Mouse (Mus musculus): ENCODE results near the gene Trmt2a. TPM values are rescaled to one million over a fixed set of nuclear protein-coding genes. Genes with fewer than 3 reads are reported as not detected.

The Trmt2a gene
- 86.8 and 88.1 TPM in 2 replicates for total RNA-seq (2017)

DNA sequence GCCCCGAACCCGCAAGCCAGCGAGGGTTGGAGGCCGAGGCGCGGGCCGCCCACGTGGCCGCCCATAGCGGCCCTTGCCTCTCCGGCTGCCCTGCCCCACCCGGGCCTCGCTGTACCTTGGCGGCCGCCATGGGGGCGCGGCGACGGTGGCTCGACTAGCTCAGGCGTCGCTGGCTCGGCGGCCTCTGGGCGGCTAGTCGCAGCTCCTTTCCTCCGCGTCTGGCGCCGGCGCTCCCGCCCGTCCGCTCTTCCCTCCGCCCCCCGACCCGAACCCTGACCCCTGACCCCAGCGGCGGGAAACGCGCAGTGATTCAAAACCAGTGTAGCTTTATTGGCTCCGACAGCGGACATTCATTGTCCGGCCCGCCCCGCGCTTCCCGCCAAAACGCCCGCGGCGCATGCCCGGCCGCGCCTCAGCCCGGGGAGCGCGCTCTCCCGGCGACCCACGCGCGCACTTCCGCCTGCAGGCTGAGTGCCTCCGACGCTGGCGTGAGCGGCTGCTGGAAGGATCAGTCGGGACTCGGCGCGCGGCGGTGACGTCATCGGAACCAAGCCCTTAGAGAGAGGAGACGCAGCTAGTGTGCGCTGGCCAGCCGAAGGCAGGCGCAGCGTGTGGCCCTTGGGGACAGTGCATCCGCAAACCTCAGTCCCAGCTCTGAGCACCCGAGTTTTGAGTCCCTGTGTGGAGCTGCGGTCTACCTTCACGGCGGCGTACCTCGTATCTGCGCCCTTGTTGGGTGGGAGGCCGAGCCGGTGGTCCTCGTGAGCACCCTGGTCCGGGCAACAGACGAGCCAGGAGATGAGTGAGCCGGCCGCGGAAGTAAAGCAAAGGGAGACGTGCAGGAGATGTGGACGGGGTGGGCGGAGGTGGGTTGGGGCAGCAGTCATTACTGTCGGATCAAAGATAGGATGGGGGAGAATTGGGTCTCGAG, at the start of gene Trmt2a, which contains the start of gene Ranbp1:
Gene Trmt2a (plus strand): TSS at position 247 of the 931 bp plus-strand sequence.
Gene Ranbp1 (minus strand): TSS at position 300 of the 931 bp plus-strand sequence.
- ATAC-seq (replicated peaks in 1 of 2; ENCODE audit: insufficient read depth in 1 of 2, low FRiP score in 2 of 2, low TSS enrichment in 1 of 2, low read depth in 1 of 2, poor library complexity in 2 of 2, severe bottlenecking in 2 of 2): peak; percentile 84 to 87

DNA sequence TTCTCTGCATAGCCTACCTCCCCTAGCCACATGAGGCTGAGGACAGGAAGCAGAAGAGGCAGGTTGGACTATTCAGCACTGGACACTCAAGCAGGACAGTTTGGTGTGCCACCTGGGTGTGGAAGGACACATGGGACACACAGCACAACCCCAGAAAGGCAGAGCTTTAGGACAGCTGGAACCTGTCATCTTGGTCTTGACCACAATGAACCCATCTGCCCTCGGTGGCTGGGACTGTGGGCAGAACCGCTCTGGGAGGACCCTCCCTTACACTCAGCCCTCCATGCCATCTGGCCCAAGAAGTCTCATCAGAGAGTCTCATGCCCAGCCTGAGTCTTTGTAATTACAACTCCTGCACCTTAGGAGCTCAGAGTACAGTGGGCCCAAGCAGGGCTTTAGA, 48.4 kb upstream of the Trmt2a start:
- ATAC-seq (replicated peaks in 1 of 2; ENCODE audit: insufficient read depth in 1 of 2, low FRiP score in 2 of 2, low TSS enrichment in 1 of 2, low read depth in 1 of 2, poor library complexity in 2 of 2, severe bottlenecking in 2 of 2): no peak

DNA sequence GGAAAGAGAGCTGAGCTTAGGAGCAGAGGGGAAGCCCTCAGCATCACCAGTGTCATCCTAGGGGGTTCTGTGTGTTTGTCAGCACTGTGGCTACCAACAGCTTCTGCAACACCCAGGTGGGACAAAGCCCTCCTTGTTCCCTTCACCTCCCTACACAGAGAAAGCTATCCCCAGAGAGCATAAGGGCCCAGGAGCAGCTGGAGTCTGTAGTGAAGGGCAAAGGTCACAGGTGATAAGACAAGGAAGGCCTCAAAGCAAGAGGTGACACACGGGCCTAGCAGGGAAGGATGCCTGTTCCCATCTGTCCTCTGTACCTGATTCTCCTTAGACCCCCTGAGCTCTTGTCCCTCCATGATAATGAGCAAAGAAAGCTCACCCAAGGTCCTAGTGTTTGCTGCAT, 46.9 kb upstream of the Trmt2a start:
- ATAC-seq (replicated peaks in 1 of 2; ENCODE audit: insufficient read depth in 1 of 2, low FRiP score in 2 of 2, low TSS enrichment in 1 of 2, low read depth in 1 of 2, poor library complexity in 2 of 2, severe bottlenecking in 2 of 2): no peak

- ATAC-seq (replicated peaks in 1 of 2; ENCODE audit: insufficient read depth in 1 of 2, low FRiP score in 2 of 2, low TSS enrichment in 1 of 2, low read depth in 1 of 2, poor library complexity in 2 of 2, severe bottlenecking in 2 of 2): peak; percentile 18 to 19; a peak in 1 of 4 replicates
These were observed 46.4 kb upstream of the Trmt2a start for GRCm38 (mm10) chr16:18202061-18202460.

DNA sequence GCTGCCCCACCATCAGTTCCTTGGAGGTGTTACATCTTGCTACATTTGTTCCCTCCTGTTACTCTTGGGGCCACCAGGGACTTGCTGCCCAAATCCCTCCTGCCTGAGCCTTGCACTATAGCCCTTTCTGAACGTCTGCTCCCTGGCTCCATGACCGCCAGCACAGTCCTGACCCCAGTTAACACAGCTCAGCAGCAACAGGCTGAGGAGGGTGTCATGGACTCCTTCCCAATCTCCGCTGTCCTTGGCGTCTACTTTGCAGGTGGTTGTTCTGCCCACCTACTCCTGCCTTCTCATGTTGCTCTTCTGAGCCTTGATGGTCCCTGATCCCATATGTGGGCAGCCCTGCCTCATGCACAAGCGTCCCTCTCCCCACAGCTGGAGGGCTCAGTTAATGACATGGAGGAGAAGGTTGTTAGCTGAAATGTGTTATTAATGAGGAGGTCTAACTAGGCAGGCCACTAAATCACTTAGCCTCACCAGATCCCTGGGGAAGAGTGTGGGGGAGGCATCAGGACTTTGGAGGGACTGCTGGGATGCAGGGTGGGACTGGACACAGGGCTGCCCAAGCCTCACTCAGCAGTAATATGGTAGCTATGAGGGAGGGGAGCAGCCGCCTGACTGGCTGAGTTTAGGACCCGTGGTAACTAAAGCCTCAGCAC, 44.9 kb upstream of the Trmt2a start:
- no peak for ATAC-seq (replicated peaks in 1 of 2; ENCODE audit: insufficient read depth in 1 of 2, low FRiP score in 2 of 2, low TSS enrichment in 1 of 2, low read depth in 1 of 2, poor library complexity in 2 of 2, severe bottlenecking in 2 of 2)

DNA sequence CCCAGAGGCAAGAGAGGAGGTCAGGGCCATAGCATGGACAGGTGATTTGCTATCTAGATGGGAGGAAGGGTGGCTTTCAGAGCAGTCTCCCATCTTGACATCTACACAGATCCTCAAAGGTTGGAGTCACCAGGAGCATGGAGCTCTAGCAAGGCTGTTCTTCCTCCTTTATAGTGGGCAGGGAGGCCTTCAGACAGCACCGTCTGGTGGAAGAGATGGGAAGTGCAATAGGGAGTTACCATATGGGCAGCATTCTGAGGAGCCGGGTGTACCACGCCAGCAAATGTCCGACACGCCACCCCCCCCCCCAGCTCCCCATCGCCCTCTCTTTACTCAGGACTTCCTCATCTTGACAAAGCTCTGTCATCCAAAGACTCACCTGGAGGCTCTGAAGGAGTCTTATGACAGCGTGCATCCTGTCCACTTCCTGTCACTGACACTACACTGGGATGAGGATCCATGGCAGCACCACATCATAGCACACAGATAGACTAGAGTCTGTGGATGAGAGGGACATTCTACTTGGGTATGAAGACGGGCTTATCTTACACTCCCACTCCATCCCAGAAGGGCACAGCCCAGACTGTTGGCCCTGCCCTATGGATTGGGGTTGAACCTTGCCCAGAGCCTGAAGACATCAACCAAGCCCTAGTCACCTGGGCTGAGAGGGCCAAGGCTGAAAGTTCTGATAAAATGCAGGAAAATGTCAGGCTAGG, 37.6 kb upstream of the Trmt2a start:
- ATAC-seq (replicated peaks in 1 of 2; ENCODE audit: insufficient read depth in 1 of 2, low FRiP score in 2 of 2, low TSS enrichment in 1 of 2, low read depth in 1 of 2, poor library complexity in 2 of 2, severe bottlenecking in 2 of 2): peak; percentile 67 to 78; a peak in 3 of 4 replicates

GRCm38 (mm10) chr16:18211417-18212171, 36.9 kb upstream of the Trmt2a start:
- peak; percentile 50 to 62 for ATAC-seq (replicated peaks in 1 of 2; ENCODE audit: insufficient read depth in 1 of 2, low FRiP score in 2 of 2, low TSS enrichment in 1 of 2, low read depth in 1 of 2, poor library complexity in 2 of 2, severe bottlenecking in 2 of 2)

DNA sequence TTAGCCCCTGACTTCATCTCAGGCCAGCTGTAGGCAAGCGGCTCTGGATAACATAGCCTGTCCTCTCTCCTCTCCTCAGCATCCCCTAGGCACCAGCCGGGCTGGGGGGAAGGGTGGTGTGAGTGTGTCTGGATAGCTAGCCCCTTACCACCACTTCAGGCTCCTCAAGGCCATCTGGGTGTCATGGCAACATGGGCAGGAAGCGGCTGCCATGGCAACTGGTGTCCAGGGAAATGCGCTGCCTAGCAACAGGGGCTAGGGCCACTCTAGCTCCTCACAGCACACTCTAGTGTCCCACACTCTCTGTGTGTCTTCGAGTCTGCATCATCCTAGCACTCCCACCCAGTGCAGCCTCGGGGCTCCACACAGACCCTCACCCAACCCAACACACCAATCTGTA, 34.8 kb upstream of the Trmt2a start:
- ATAC-seq (replicated peaks in 1 of 2; ENCODE audit: insufficient read depth in 1 of 2, low FRiP score in 2 of 2, low TSS enrichment in 1 of 2, low read depth in 1 of 2, poor library complexity in 2 of 2, severe bottlenecking in 2 of 2): no peak

- ATAC-seq (replicated peaks in 1 of 2; ENCODE audit: insufficient read depth in 1 of 2, low FRiP score in 2 of 2, low TSS enrichment in 1 of 2, low read depth in 1 of 2, poor library complexity in 2 of 2, severe bottlenecking in 2 of 2): no peak
These were observed 33.6 kb upstream of the Trmt2a start for GRCm38 (mm10) chr16:18214858-18215257.

DNA sequence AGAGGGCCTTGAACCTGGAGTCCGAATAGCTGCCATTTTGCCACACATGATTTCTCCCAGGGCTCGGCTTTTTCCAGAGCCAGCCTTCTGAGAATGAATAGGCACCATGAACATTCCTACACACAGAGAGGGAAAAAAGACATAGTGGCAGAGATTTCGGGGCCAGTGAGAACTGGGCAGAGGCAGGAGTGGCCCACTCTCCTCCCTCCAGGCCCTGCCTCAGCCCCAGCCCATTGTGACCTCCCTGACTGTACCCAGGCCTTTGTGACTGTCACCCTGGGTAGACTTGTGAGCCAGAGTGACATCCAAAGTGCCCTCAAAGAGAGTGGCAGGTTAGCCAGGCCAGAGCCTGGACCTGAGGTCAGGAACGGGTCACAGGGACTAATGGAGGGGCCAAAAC, 30.9 kb upstream of the Trmt2a start, which contains the start of gene Ccdc188:
Gene Ccdc188 (plus strand): TSS at position 301 of the 400 bp plus-strand sequence.
- no peak for ATAC-seq (replicated peaks in 1 of 2; ENCODE audit: insufficient read depth in 1 of 2, low FRiP score in 2 of 2, low TSS enrichment in 1 of 2, low read depth in 1 of 2, poor library complexity in 2 of 2, severe bottlenecking in 2 of 2)

GRCm38 (mm10) chr16:18218580-18218996, 29.9 kb upstream of the Trmt2a start:
- ATAC-seq (replicated peaks in 1 of 2; ENCODE audit: insufficient read depth in 1 of 2, low FRiP score in 2 of 2, low TSS enrichment in 1 of 2, low read depth in 1 of 2, poor library complexity in 2 of 2, severe bottlenecking in 2 of 2): no peak

DNA sequence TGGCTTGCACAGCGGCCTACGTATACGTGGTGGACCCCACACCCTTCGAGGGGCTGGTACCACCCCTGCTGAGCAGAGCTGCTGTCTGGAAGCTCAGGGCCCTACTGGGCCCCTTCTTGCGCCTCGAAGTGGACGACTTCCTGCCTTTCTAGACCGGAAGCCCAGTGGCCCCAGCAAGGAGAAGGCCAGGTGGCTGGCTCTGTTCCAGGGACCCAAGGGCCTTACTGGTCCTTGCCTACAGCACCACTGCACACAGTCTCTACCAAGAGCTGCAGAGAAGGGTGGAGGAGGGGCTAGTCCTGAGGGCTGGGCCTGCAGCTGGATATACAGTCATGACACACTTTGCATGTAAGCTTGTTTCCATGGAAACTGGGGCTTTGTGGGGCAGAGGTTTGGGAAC, 28.5 kb upstream of the Trmt2a start:
- ATAC-seq (replicated peaks in 1 of 2; ENCODE audit: insufficient read depth in 1 of 2, low FRiP score in 2 of 2, low TSS enrichment in 1 of 2, low read depth in 1 of 2, poor library complexity in 2 of 2, severe bottlenecking in 2 of 2): peak; percentile 44 to 76

GRCm38 (mm10) chr16:18220856-18221542, 27.5 kb upstream of the Trmt2a start:
- no peak for ATAC-seq (replicated peaks in 1 of 2; ENCODE audit: insufficient read depth in 1 of 2, low FRiP score in 2 of 2, low TSS enrichment in 1 of 2, low read depth in 1 of 2, poor library complexity in 2 of 2, severe bottlenecking in 2 of 2)

- ATAC-seq (replicated peaks in 1 of 2; ENCODE audit: insufficient read depth in 1 of 2, low FRiP score in 2 of 2, low TSS enrichment in 1 of 2, low read depth in 1 of 2, poor library complexity in 2 of 2, severe bottlenecking in 2 of 2): no peak
These were observed 27.0 kb upstream of the Trmt2a start for GRCm38 (mm10) chr16:18221543-18221898.

DNA sequence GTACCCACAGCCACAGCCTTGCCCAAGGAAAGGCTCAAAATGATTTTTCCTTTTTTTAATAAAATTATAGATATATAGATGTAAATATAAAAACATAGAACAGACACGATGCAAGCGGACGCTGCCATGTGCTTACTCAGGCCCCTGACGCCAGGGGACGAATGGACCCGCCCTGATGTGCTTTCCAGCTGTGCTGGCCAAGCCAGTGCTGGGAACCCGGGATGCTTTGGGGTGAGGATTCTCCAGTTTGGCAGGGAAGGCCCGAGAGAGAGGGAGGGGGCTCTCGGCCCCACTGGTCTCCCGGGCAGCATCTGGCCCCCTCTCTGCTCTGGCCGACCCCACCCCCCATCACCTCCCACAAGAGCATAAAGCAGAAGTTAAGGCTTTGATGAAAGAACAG, 26.3 kb upstream of the Trmt2a start:
- ATAC-seq (replicated peaks in 1 of 2; ENCODE audit: insufficient read depth in 1 of 2, low FRiP score in 2 of 2, low TSS enrichment in 1 of 2, low read depth in 1 of 2, poor library complexity in 2 of 2, severe bottlenecking in 2 of 2): no peak

DNA sequence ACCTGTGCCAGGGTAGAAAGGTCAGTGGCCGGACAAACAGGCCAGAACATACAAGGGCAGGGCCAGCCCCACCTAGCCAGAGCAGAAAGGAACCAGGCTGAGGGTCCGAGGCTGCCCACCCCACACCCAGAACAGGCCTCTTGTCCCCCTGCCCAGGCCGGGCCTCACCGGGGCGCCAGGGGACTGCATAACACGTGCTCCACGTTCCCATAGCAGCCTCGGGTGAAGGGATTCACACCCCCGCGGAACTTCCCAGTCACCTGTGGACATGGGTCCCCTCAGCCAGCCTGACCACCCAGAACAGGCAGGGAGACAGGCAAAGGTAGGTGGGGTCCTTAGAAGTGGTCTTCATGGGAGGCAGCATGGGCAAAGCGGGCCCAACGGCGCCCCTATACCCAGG, 21.3 kb upstream of the Trmt2a start:
- ATAC-seq (replicated peaks in 1 of 2; ENCODE audit: insufficient read depth in 1 of 2, low FRiP score in 2 of 2, low TSS enrichment in 1 of 2, low read depth in 1 of 2, poor library complexity in 2 of 2, severe bottlenecking in 2 of 2): no peak

All from hematopoietic stem cell, adult 5-6 weeks (primary cell).